10 mouse cellular contexts compared by ENCODE assay signal in the genomic region with DNA sequence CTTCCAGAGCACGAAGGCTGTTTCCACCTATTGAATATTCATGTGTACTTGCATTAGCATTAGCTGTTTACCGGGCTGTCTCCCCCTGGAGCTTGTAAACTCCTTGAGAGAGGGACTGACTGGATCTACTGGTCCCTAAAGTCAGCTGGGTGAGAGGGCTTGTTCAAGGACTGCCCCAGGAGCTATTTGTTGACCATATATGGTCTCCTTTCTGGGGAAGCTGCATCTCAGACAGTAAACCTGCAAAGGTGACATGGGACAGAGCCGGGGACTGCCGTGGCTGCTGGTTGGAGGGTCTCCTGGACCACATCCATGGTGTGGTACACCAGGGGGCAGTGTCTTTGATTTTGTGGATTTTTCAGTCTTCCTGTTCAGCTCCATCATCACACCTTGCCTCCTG. TPM values are rescaled to one million over a fixed set of nuclear protein-coding genes. Genes with fewer than 3 reads are reported as not detected.
A peak's percentile ranks its signal among the peaks of the same experiment; 100 is the strongest.
DNase-seq lines count a peak whose midpoint lies in the region; ATAC-seq and TF ChIP-seq lines count a peak whose summit lies in the region.
"Had no signal": no experiment of that assay in that cellular context is flagged by ENCODE, and none has a peak within 500 bp of the region (broad histone marks: within the 10 kb centered on the region; RNA-seq: fewer than 3 reads in every experiment).

No protein-coding gene starts in this region.

- no peak for DNase-seq in heart, adult 2 months
- peak; percentile 8 for DNase-seq in NIH3T3 (ENCODE audit: low read depth)
- DNase-seq in embryonic facial prominence, embryonic 14.5 days (ENCODE audit: low spot score), result no peak
- no peak for DNase-seq in limb, embryonic 14.5 days (ENCODE audit: low spot score)
- no peak for DNase-seq in thymus, adult 2 months
- no peak for DNase-seq in thymus, postnatal 25 days
- DNase-seq: gastrocnemius, postnatal 36 days; right cerebral cortex, postnatal 4 days had no signal

- H3K36me3 ChIP-seq in heart, embryonic 16.5 days (ENCODE audit: control insufficient read depth, insufficient read depth), result no peaks in the 10 kb centered on the region
- H3K36me3 ChIP-seq in heart, adult 2 months (ENCODE audit: control insufficient read depth, insufficient read depth, low read length), result no peaks in the 10 kb centered on the region
- no peaks in the 10 kb centered on the region for H3K36me3 ChIP-seq in embryonic facial prominence, embryonic 14.5 days (ENCODE audit: control insufficient read depth, insufficient read depth, low read length)
- no peaks in the 10 kb centered on the region for H3K36me3 ChIP-seq in limb, embryonic 14.5 days (ENCODE audit: control insufficient read depth, insufficient read depth, low read length)
- no peaks in the 10 kb centered on the region for H3K36me3 ChIP-seq in thymus, adult 2 months (ENCODE audit: control insufficient read depth, insufficient read depth, low read length)

- intact Hi-C loops in heart, adult 2 months (cut with DNase I), result no loop called here

- H3K4me3 ChIP-seq in heart, embryonic 16.5 days (ENCODE audit: low read length), result no peak overlapping the region
- H3K4me3 ChIP-seq in heart, adult 2 months, result no peak overlapping the region
- no peak overlapping the region for H3K4me3 ChIP-seq in embryonic facial prominence, embryonic 14.5 days (ENCODE audit: low read depth, low read length)
- no peak overlapping the region for H3K4me3 ChIP-seq in limb, embryonic 14.5 days (replicated peaks; ENCODE audit: low read length)
- H3K4me3 ChIP-seq in thymus, adult 2 months (ENCODE audit: control insufficient read depth, insufficient read depth, low read length), result no peak overlapping the region

- no peaks in the 10 kb centered on the region for H3K27me3 ChIP-seq in heart, embryonic 16.5 days (ENCODE audit: control insufficient read depth, insufficient read depth, low read length)
- no peaks in the 10 kb centered on the region for H3K27me3 ChIP-seq in heart, adult 2 months (ENCODE audit: control insufficient read depth, insufficient read depth, low read length)
- no peaks in the 10 kb centered on the region for H3K27me3 ChIP-seq in embryonic facial prominence, embryonic 14.5 days (replicated peaks; ENCODE audit: control insufficient read depth, insufficient read depth, low read length)
- H3K27me3 ChIP-seq in limb, embryonic 14.5 days (ENCODE audit: control insufficient read depth, insufficient read depth, low read length), result no peaks in the 10 kb centered on the region
- no peaks in the 10 kb centered on the region for H3K27me3 ChIP-seq in thymus, adult 2 months (ENCODE audit: control insufficient read depth, insufficient read depth, low read length)

- WGBS in heart, embryonic 16.5 days, result 30% methylated on average over 4 of the region's 4 CpGs
- WGBS in heart, adult 2 months, result 55% methylated on average over 4 of the region's 4 CpGs
- 27% methylated on average over 4 of the region's 4 CpGs for WGBS in embryonic facial prominence, embryonic 14.5 days
- WGBS in limb, embryonic 14.5 days, result 14% methylated on average over 4 of the region's 4 CpGs
- 90% methylated on average over 4 of the region's 4 CpGs for WGBS in thymus, adult 2 months

- H3K27ac ChIP-seq in heart, embryonic 16.5 days (ENCODE audit: low read length), result no peak overlapping the region
- H3K27ac ChIP-seq in heart, adult 2 months, result no peak overlapping the region
- peak overlapping the region; percentile 89 for H3K27ac ChIP-seq in embryonic facial prominence, embryonic 14.5 days (replicated peaks; ENCODE audit: low read depth, low read length)
- H3K27ac ChIP-seq in limb, embryonic 14.5 days (replicated peaks; ENCODE audit: low read depth, low read length), result peak overlapping the region; percentile 84
- H3K27ac ChIP-seq in thymus, adult 2 months (ENCODE audit: control insufficient read depth, insufficient read depth, low read length), result no peak overlapping the region

- no peak overlapping the region for H3K4me2 ChIP-seq in heart, embryonic 16.5 days (ENCODE audit: low read depth, low read length)
- H3K4me2 ChIP-seq in embryonic facial prominence, embryonic 14.5 days (ENCODE audit: low read depth, low read length), result peak overlapping the region; percentile 16
- 0 out of 2 replicates have a peak overlapping the region, but pooled peaks have one; percentile 20 for H3K4me2 ChIP-seq in limb, embryonic 14.5 days (replicated peaks; ENCODE audit: low read depth, low read length, severe bottlenecking)

- TF ChIP-seq POLR2A in heart, adult 2 months (IDR thresholded peaks at IDR 0.05; ENCODE audit: insufficient read depth, low read depth, low read length), result no peak
- TF ChIP-seq POLR2A in limb, embryonic 14.5 days (IDR thresholded peaks at IDR 0.05; ENCODE audit: borderline replicate concordance, extremely low read depth, insufficient read depth, insufficient read length), result no peak
- TF ChIP-seq POLR2A in thymus, adult 2 months (IDR thresholded peaks at IDR 0.05; ENCODE audit: control insufficient read depth, extremely low read depth, insufficient read depth, low read length, poor library complexity), result no peak

- H3K9me3 ChIP-seq in heart, embryonic 16.5 days (replicated peaks; ENCODE audit: control insufficient read depth, low read length), result no peaks in the 10 kb centered on the region
- H3K9me3 ChIP-seq in embryonic facial prominence, embryonic 14.5 days (ENCODE audit: control insufficient read depth, low read length), result no peaks in the 10 kb centered on the region
- no peaks in the 10 kb centered on the region for H3K9me3 ChIP-seq in limb, embryonic 14.5 days (ENCODE audit: control insufficient read depth, low read length)

- no peak for ATAC-seq in heart, embryonic 16.5 days (replicated peaks; ENCODE audit: extremely low read depth, insufficient read depth, low FRiP score)
- no peak for ATAC-seq in embryonic facial prominence, embryonic 14.5 days (ENCODE audit: low read depth)
- ATAC-seq in limb, embryonic 14.5 days (ENCODE audit: low FRiP score, low read depth), result no peak
- no peak for ATAC-seq in monocyte, adult 5-6 weeks (replicated peaks; ENCODE audit: insufficient number of reproducible peaks, low FRiP score, low TSS enrichment, poor library complexity, severe bottlenecking)

- peaks cover 24% of the 10 kb centered on the region for H3K4me1 ChIP-seq in heart, embryonic 16.5 days (ENCODE audit: control insufficient read depth, insufficient read depth, low read length)
- peaks cover 5% of the 10 kb centered on the region for H3K4me1 ChIP-seq in heart, adult 2 months (ENCODE audit: control insufficient read depth, insufficient read depth, low read length)
- peaks cover 31% of the 10 kb centered on the region for H3K4me1 ChIP-seq in embryonic facial prominence, embryonic 14.5 days (ENCODE audit: control insufficient read depth, insufficient read depth, low read length)
- peaks cover 28% of the 10 kb centered on the region for H3K4me1 ChIP-seq in limb, embryonic 14.5 days (ENCODE audit: control insufficient read depth, insufficient read depth, low read length)
- H3K4me1 ChIP-seq in thymus, adult 2 months (replicated peaks; ENCODE audit: control insufficient read depth, insufficient read depth, low read length), result peaks cover 10% of the 10 kb centered on the region

- H3K79me2 ChIP-seq in heart, adult 2 months (replicated peaks; ENCODE audit: control insufficient read depth, insufficient read depth, low read length), result no peaks in the 10 kb centered on the region

- TF ChIP-seq CTCF in heart, adult 2 months (IDR thresholded peaks at IDR 0.05), result no peak
- TF ChIP-seq CTCF in thymus, adult 2 months (IDR thresholded peaks at IDR 0.05; ENCODE audit: borderline replicate concordance, control insufficient read depth, extremely low read depth, insufficient read depth, low read length, poor library complexity), result no peak

- peak overlapping the region; percentile 34; the same call in 1 of the 2 replicates for H3K9ac ChIP-seq in heart, embryonic 16.5 days (ENCODE audit: low read length)
- H3K9ac ChIP-seq in heart, adult 2 months (ENCODE audit: low read depth, low read length), result no peak overlapping the region
- H3K9ac ChIP-seq in embryonic facial prominence, embryonic 14.5 days (ENCODE audit: low read depth, low read length), result peak overlapping the region; percentile 15; the same call in 1 of the 2 replicates
- peak overlapping the region; percentile 40 for H3K9ac ChIP-seq in limb, embryonic 14.5 days (ENCODE audit: low read depth, low read length, severe bottlenecking)

- no peak for TF ChIP-seq EP300 in heart, adult 2 months (IDR thresholded peaks at IDR 0.05; ENCODE audit: insufficient read depth, low read depth, low read length)

RNA-seq across cellular contexts. Expression of gene Tmem222, which starts 5.1 kb away (rescaled TPM):
- polyA plus RNA-seq in heart, embryonic 16.5 days (2015; fragmentation: Nextera tagmentation; extraction: Ambion mirVana), result 55.5 and 59.2 TPM in 2 replicates
- 10 to 100 TPM; 31.9 to 33.9 TPM for total RNA-seq in heart, adult 2 months (2021)
- 48.3 and 72.9 TPM in 2 replicates for polyA plus RNA-seq in heart, adult 2 months (2012; rRNA removed)
- 68.3 and 80.7 TPM in 2 replicates for polyA plus RNA-seq in embryonic facial prominence, embryonic 14.5 days (2014; fragmentation: Nextera tagmentation; extraction: Ambion mirVana)
- polyA plus RNA-seq in limb, embryonic 14.5 days (2012; rRNA removed), result 101 and 119 TPM in 2 replicates
- 81.6 and 84.1 TPM in 2 replicates for polyA plus RNA-seq in limb, embryonic 14.5 days (2014; fragmentation: Nextera tagmentation; extraction: Ambion mirVana)
- 134 and 143 TPM in 2 replicates for polyA plus RNA-seq in thymus, adult 2 months (2012; rRNA removed)
- 13.8 to 25.7 TPM (median 19.1 TPM) in 3 replicates for total RNA-seq in monocyte, adult 5-6 weeks (2017)

RNA-seq across cellular contexts. Expression of gene Sytl1, which starts 19.7 kb away (rescaled TPM):
- polyA plus RNA-seq in heart, embryonic 16.5 days (2015; fragmentation: Nextera tagmentation; extraction: Ambion mirVana), result 3.4 and 7.6 TPM in 2 replicates
- under 1 TPM; 0.29 to 0.61 TPM for total RNA-seq in heart, adult 2 months (2021)
- polyA plus RNA-seq in heart, adult 2 months (2012; rRNA removed), result 0.53 and 0.80 TPM in 2 replicates
- 11.0 and 11.5 TPM in 2 replicates for polyA plus RNA-seq in embryonic facial prominence, embryonic 14.5 days (2014; fragmentation: Nextera tagmentation; extraction: Ambion mirVana)
- 14.3 and 15.7 TPM in 2 replicates for polyA plus RNA-seq in limb, embryonic 14.5 days (2012; rRNA removed)
- polyA plus RNA-seq in limb, embryonic 14.5 days (2014; fragmentation: Nextera tagmentation; extraction: Ambion mirVana), result 17.9 and 23.3 TPM in 2 replicates
- 39.7 and 45.2 TPM in 2 replicates for polyA plus RNA-seq in thymus, adult 2 months (2012; rRNA removed)
- 1.4 to 7.1 TPM (median 4.4 TPM) in 3 replicates for total RNA-seq in monocyte, adult 5-6 weeks (2017)

RNA-seq across cellular contexts. Expression of gene Map3k6, which starts 42.0 kb away (rescaled TPM):
- 3.4 and 3.6 TPM in 2 replicates for polyA plus RNA-seq in heart, embryonic 16.5 days (2015; fragmentation: Nextera tagmentation; extraction: Ambion mirVana)
- 10 to 100 TPM; 16.3 to 27.3 TPM for total RNA-seq in heart, adult 2 months (2021)
- 12.0 and 15.7 TPM in 2 replicates for polyA plus RNA-seq in heart, adult 2 months (2012; rRNA removed)
- 6.0 and 7.9 TPM in 2 replicates for polyA plus RNA-seq in embryonic facial prominence, embryonic 14.5 days (2014; fragmentation: Nextera tagmentation; extraction: Ambion mirVana)
- polyA plus RNA-seq in limb, embryonic 14.5 days (2012; rRNA removed), result 6.7 and 7.5 TPM in 2 replicates
- 9.4 and 10.4 TPM in 2 replicates for polyA plus RNA-seq in limb, embryonic 14.5 days (2014; fragmentation: Nextera tagmentation; extraction: Ambion mirVana)
- polyA plus RNA-seq in thymus, adult 2 months (2012; rRNA removed), result 2.8 and 4.6 TPM in 2 replicates
- 0.87 to 12.3 TPM (median 3.8 TPM) in 3 replicates for total RNA-seq in monocyte, adult 5-6 weeks (2017)

Comparison
In these comparisons a context has a peak if more than half of its experiments do, and no peak if none do; other contexts are left out.
1. H3K27ac ChIP-seq: peak in embryonic facial prominence, embryonic 14.5 days (single experiment) and limb, embryonic 14.5 days (single experiment); none in heart, embryonic 16.5 days (single experiment), heart, adult 2 months (single experiment) and thymus, adult 2 months (single experiment).